Mouse (Mus musculus) hindbrain, postnatal 0 days (tissue): ENCODE data around the gene Gm9887. TPM values are rescaled to one million over a fixed set of nuclear protein-coding genes. Genes with fewer than 3 reads are reported as not detected.

ENCODE experiments used
- ATAC-seq: fragments of 200-750 bp; cut with Nextera tagmentation; 2 replicates; pipeline ENCODE4 v1.8.0; 2017; ENCODE audit warnings: mild to moderate bottlenecking, moderate TSS enrichment, moderate library complexity
- DNase-seq: peaks from one replicate; pipeline ENCODE4 v3.0.0-alpha.2; 2015; ENCODE audit warnings: low spot score
- H3K27ac ChIP-seq: fragments of 300-500 bp; sonication (generic); 2 replicates; pipeline ENCODE4 v1.5.1; 2014; ENCODE audit warnings: mild to moderate bottlenecking
- H3K27me3 ChIP-seq: fragments of 300-500 bp; sonication (generic); 2 replicates; pipeline ENCODE4 v1.6.1; 2014; ENCODE audit warnings: low read length, mixed read lengths; ENCODE audit not compliant: insufficient read depth
- H3K36me3 ChIP-seq: fragments of 300-500 bp; sonication (generic); 2 replicates; pipeline ENCODE4 v1.6.1; 2014; ENCODE audit warnings: low read length, mixed read lengths; ENCODE audit not compliant: insufficient read depth
- H3K4me1 ChIP-seq: fragments of 300-500 bp; sonication (generic); 2 replicates; pipeline ENCODE4 v1.6.1; 2014; ENCODE audit warnings: antibody characterized with exemption, low read length, mixed read lengths; ENCODE audit not compliant: insufficient read depth
- H3K4me2 ChIP-seq: fragments of 300-500 bp; sonication (generic); 2 replicates; pipeline ENCODE4 v1.6.1; 2014; ENCODE audit warnings: low read depth, mild to moderate bottlenecking, low read length, moderate library complexity, mixed read lengths
- H3K4me3 ChIP-seq: fragments of 300-500 bp; sonication (generic); 2 replicates; pipeline ENCODE4 v1.5.1; 2014; ENCODE audit warnings: low read length
- H3K9ac ChIP-seq: fragments of 300-500 bp; sonication (generic); replicated peaks from 2 replicates; pipeline ENCODE4 v1.6.1; 2014; ENCODE audit warnings: mild to moderate bottlenecking, low read length, moderate library complexity, mixed read lengths
- H3K9me3 ChIP-seq: fragments of 300-500 bp; sonication (generic); 2 replicates; pipeline ENCODE4 v1.6.1; 2016; ENCODE audit warnings: low read length, mixed read lengths
- CTCF ChIP-seq: IDR thresholded peaks from 2 replicates; pipeline ENCODE4 v1.5.1; 2016; ENCODE audit warnings: antibody characterized with exemption, control low read depth, low read depth
- WGBS: fragments of 180-500 bp; shearing (Covaris S2); extraction: QIAGEN DNeasy Blood & Tissue Kit; methylation state at CpG from one replicate; pipeline ENCODE4 v1.1.7; 2014; 5-methylcytosine and 5-hydroxymethylcytosine counted together
- polyA plus RNA-seq: library from polyadenylated mRNA; unstranded; fragments of >200 nt; fragmentation: Nextera tagmentation; extraction: Ambion mirVana; gene quantifications from 2 replicates; pipeline ENCODE4 v1.2.1, GENCODE M21; 2015
- total RNA-seq: library from RNA; depleted of rRNA; stranded (reverse); fragments of >200 nt; gene quantifications from 2 replicates; pipeline ENCODE4 v1.2.3, GENCODE M21; 2014

Gm9887 gene
- total and polyA plus RNA-seq, 2 experiments from 2014 or later = 1.5 TPM; not detected in 1

- no peaks in the 10 kb centered on the region for H3K27me3 ChIP-seq
- H3K9me3 ChIP-seq = no peaks in the 10 kb centered on the region
- H3K4me3 ChIP-seq = no peak overlapping the region
- WGBS = 83% methylated on average over 2 of the region's 2 CpGs
- TF ChIP-seq CTCF = no peak
- no peak for ATAC-seq
- no peaks in the 10 kb centered on the region for H3K36me3 ChIP-seq
- peaks cover 9% of the 10 kb centered on the region; the same call in 1 of the 2 replicates for H3K4me1 ChIP-seq
- no peak overlapping the region for H3K9ac ChIP-seq
- no peak for DNase-seq
- H3K27ac ChIP-seq = no peak overlapping the region
- no peak overlapping the region for H3K4me2 ChIP-seq
These were observed 3.9 kb upstream of the Gm9887 start for GRCm38 (mm10) chr12:69376132-69376531.

- Histone ChIP-seq H3K4me1 (peaks cover 9% of the 10 kb centered on the region; the same call in 1 of the 2 replicates), H3K9ac (peak overlapping the region; percentile 97; the same call in 1 of the 2 replicates), H3K4me3 (peak overlapping the region; percentile 100), H3K27me3 (no peaks in the 10 kb centered on the region), H3K27ac (no peak overlapping the region), H3K36me3 (no peaks in the 10 kb centered on the region), H3K4me2 (peak overlapping the region; percentile 95), H3K9me3 (no peaks in the 10 kb centered on the region)
- ATAC-seq (no peak), DNase-seq (no peak)
- no peak for TF ChIP-seq CTCF
- WGBS = 34% methylated on average over 11 of the region's 11 CpGs
These were observed 1.9 kb upstream of the Gm9887 start for GRCm38 (mm10) chr12:69373850-69374766.

- H3K4me1 ChIP-seq = peaks cover 9% of the 10 kb centered on the region; the same call in 1 of the 2 replicates
- H3K27me3 ChIP-seq = no peaks in the 10 kb centered on the region
- TF ChIP-seq CTCF = no peak
- peak overlapping the region; percentile 96 for H3K27ac ChIP-seq
- H3K4me3 ChIP-seq = peak overlapping the region; percentile 100
- H3K4me2 ChIP-seq = peak overlapping the region; percentile 95
- H3K9ac ChIP-seq = peak overlapping the region; percentile 97
- 0% methylated on average over 42 of the region's 42 CpGs for WGBS
- peak; percentile 39 for DNase-seq
- peak; percentile 15; the same call in 1 of the 2 replicates for ATAC-seq
- H3K36me3 ChIP-seq = no peaks in the 10 kb centered on the region
- no peaks in the 10 kb centered on the region for H3K9me3 ChIP-seq
These were observed 573 bp upstream of the Gm9887 start for GRCm38 (mm10) chr12:69372731-69373331.

GRCm38 (mm10) chr12:69371421-69371853 lies 821 bp downstream of the Gm9887 start:
- no peaks in the 10 kb centered on the region for H3K36me3 ChIP-seq
- peaks cover 9% of the 10 kb centered on the region; the same call in 1 of the 2 replicates for H3K4me1 ChIP-seq
- H3K4me3 ChIP-seq = peak overlapping the region; percentile 100
- peak overlapping the region; percentile 97 for H3K9ac ChIP-seq
- no peaks in the 10 kb centered on the region for H3K27me3 ChIP-seq
- TF ChIP-seq CTCF = peak; percentile 55
- WGBS = under 1% methylated on average over 24 of the region's 24 CpGs
- H3K27ac ChIP-seq = peak overlapping the region; percentile 96
- peak overlapping the region; percentile 95 for H3K4me2 ChIP-seq
- DNase-seq = no peak
- no peaks in the 10 kb centered on the region for H3K9me3 ChIP-seq
- peak; percentile 92 for ATAC-seq

GRCm38 (mm10) chr12:69370936-69371335 lies 1.3 kb downstream of the Gm9887 start:
- ATAC-seq (no peak), DNase-seq (no peak)
- Histone ChIP-seq H3K9me3 (no peaks in the 10 kb centered on the region), H3K4me3 (peak overlapping the region; percentile 100), H3K4me2 (peak overlapping the region; percentile 95), H3K4me1 (peaks cover 9% of the 10 kb centered on the region; the same call in 1 of the 2 replicates), H3K27me3 (no peaks in the 10 kb centered on the region), H3K9ac (peak overlapping the region; percentile 97; the same call in 1 of the 2 replicates), H3K27ac (peak overlapping the region; percentile 96; the same call in 1 of the 2 replicates), H3K36me3 (no peaks in the 10 kb centered on the region)
- WGBS = 13% methylated on average over 7 of the region's 7 CpGs
- TF ChIP-seq CTCF = no peak

GRCm38 (mm10) chr12:69367557-69367956 lies 4.7 kb downstream of the Gm9887 start:
- WGBS = 77% methylated on average over 2 of the region's 2 CpGs
- H3K4me1 ChIP-seq = no peaks in the 10 kb centered on the region
- ATAC-seq (no peak), DNase-seq (no peak)
- no peak for TF ChIP-seq CTCF
- no peaks in the 10 kb centered on the region for H3K9me3 ChIP-seq
- H3K36me3 ChIP-seq = no peaks in the 10 kb centered on the region
- no peak overlapping the region for H3K4me3 ChIP-seq
- H3K27ac ChIP-seq = no peak overlapping the region
- no peaks in the 10 kb centered on the region for H3K27me3 ChIP-seq
- H3K4me2 ChIP-seq = no peak overlapping the region
- no peak overlapping the region for H3K9ac ChIP-seq
